Mouse (Mus musculus) forebrain, embryonic 11.5 days (tissue): ENCODE measurements around the gene Mettl27. TPM values are rescaled to one million over a fixed set of nuclear protein-coding genes. Genes with fewer than 3 reads are reported as not detected.

ENCODE experiments used
- ATAC-seq: fragments of 200-750 bp; cut with Nextera tagmentation; replicated peaks from 2 replicates; pipeline ENCODE4 v1.8.0; 2017; ENCODE audit warnings: moderate TSS enrichment; ENCODE audit not compliant: low FRiP score
- DNase-seq: peaks from one replicate; pipeline ENCODE4 v3.0.0-alpha.2; 2017; ENCODE audit warnings: low spot score
- H3K27ac ChIP-seq: fragments of 300-500 bp; sonication (generic); 2 replicates; pipeline ENCODE4 v1.5.1; 2014; ENCODE audit warnings: low read depth, low read length
- H3K27me3 ChIP-seq: fragments of 300-500 bp; sonication (generic); 2 replicates; pipeline ENCODE4 v1.6.1; 2014; ENCODE audit warnings: mild to moderate bottlenecking, low read length, mixed read lengths; ENCODE audit not compliant: control insufficient read depth, insufficient read depth
- H3K36me3 ChIP-seq: fragments of 300-500 bp; sonication (generic); 2 replicates; pipeline ENCODE4 v1.6.1; 2014; ENCODE audit warnings: mild to moderate bottlenecking, low read length, moderate library complexity, mixed read lengths; ENCODE audit not compliant: control insufficient read depth, insufficient read depth
- H3K4me1 ChIP-seq: fragments of 300-500 bp; sonication (generic); replicated peaks from 2 replicates; pipeline ENCODE4 v1.6.1; 2014; ENCODE audit warnings: low read length, mixed read lengths; ENCODE audit not compliant: control insufficient read depth, insufficient read depth
- H3K4me2 ChIP-seq: fragments of 300-500 bp; sonication (generic); 2 replicates; pipeline ENCODE4 v1.6.1; 2014; ENCODE audit warnings: low read depth, mild to moderate bottlenecking, low read length, moderate library complexity, mixed read lengths; ENCODE audit not compliant: severe bottlenecking
- H3K4me3 ChIP-seq: fragments of 300-500 bp; sonication (generic); 2 replicates; pipeline ENCODE4 v1.5.1; 2014; ENCODE audit warnings: low read depth, low read length
- H3K9ac ChIP-seq: fragments of 300-500 bp; sonication (generic); 2 replicates; pipeline ENCODE4 v1.6.1; 2014; ENCODE audit warnings: low read length
- H3K9me3 ChIP-seq: fragments of 300-500 bp; sonication (generic); 2 replicates; pipeline ENCODE4 v1.6.1; 2016; ENCODE audit warnings: low read length, mixed read lengths; ENCODE audit not compliant: control insufficient read depth
- WGBS: fragments of 180-500 bp; shearing (Covaris S2); extraction: QIAGEN DNeasy Blood & Tissue Kit; methylation state at CpG from one replicate; pipeline ENCODE4 v1.1.7; 2014; 5-methylcytosine and 5-hydroxymethylcytosine counted together
- polyA plus RNA-seq: library from polyadenylated mRNA; unstranded; fragments of >200 nt; fragmentation: Nextera tagmentation; extraction: Ambion mirVana; gene quantifications from 2 replicates; pipeline ENCODE4 v1.2.1, GENCODE M21; 2014

Mettl27 gene
- polyA plus RNA-seq, 1 experiment from 2014 or later: 7.3 TPM

GRCm38 (mm10) chr5:134942740-134943139 lies 10.6 kb downstream of the Mettl27 start:
- Histone ChIP-seq H3K27ac (no peak overlapping the region), H3K4me2 (no peak overlapping the region), H3K36me3 (no peaks in the 10 kb centered on the region), H3K4me1 (peaks cover 2% of the 10 kb centered on the region; the same call in 1 of the 2 replicates), H3K9me3 (no peaks in the 10 kb centered on the region), H3K27me3 (peaks cover 26% of the 10 kb centered on the region), H3K4me3 (no peak overlapping the region), H3K9ac (no peak overlapping the region)
- ATAC-seq (no peak), DNase-seq (no peak)
- WGBS: 78% methylated on average over 2 of the region's 2 CpGs

- no peak overlapping the region for H3K9ac ChIP-seq
- H3K27ac ChIP-seq: no peak overlapping the region
- no peak overlapping the region for H3K4me3 ChIP-seq
- DNase-seq: no peak
- no peaks in the 10 kb centered on the region for H3K9me3 ChIP-seq
- H3K27me3 ChIP-seq: peaks cover 26% of the 10 kb centered on the region
- WGBS: 80% methylated on average over 5 of the region's 5 CpGs
- no peaks in the 10 kb centered on the region for H3K36me3 ChIP-seq
- no peak for ATAC-seq
- no peak overlapping the region for H3K4me2 ChIP-seq
- H3K4me1 ChIP-seq: peaks cover 2% of the 10 kb centered on the region; the same call in 1 of the 2 replicates
Measured at GRCm38 (mm10) chr5:134944179-134944578, 12.0 kb downstream of the Mettl27 start.

GRCm38 (mm10) chr5:134945266-134945959 lies 13.2 kb downstream of the Mettl27 start:
- H3K4me3 ChIP-seq: no peak overlapping the region
- H3K9me3 ChIP-seq: no peaks in the 10 kb centered on the region
- DNase-seq (no peak), ATAC-seq (no peak)
- no peak overlapping the region for H3K4me2 ChIP-seq
- H3K27ac ChIP-seq: no peak overlapping the region
- H3K4me1 ChIP-seq: peaks cover 2% of the 10 kb centered on the region; the same call in 1 of the 2 replicates
- H3K9ac ChIP-seq: no peak overlapping the region
- peaks cover 26% of the 10 kb centered on the region for H3K27me3 ChIP-seq
- H3K36me3 ChIP-seq: no peaks in the 10 kb centered on the region
- WGBS: 49% methylated on average over 17 of the region's 19 CpGs

GRCm38 (mm10) chr5:134946063-134946856 lies 14.1 kb downstream of the Mettl27 start:
- peak; percentile 53 for DNase-seq
- H3K9ac ChIP-seq: no peak overlapping the region
- H3K4me3 ChIP-seq: no peak overlapping the region
- 15% methylated on average over 43 of the region's 43 CpGs for WGBS
- peaks cover 2% of the 10 kb centered on the region; the same call in 1 of the 2 replicates for H3K4me1 ChIP-seq
- no peak overlapping the region for H3K27ac ChIP-seq
- H3K9me3 ChIP-seq: no peaks in the 10 kb centered on the region
- no peaks in the 10 kb centered on the region for H3K36me3 ChIP-seq
- H3K27me3 ChIP-seq: peaks cover 26% of the 10 kb centered on the region
- no peak for ATAC-seq
- H3K4me2 ChIP-seq: no peak overlapping the region

- whole genome bisulfite sequencing: 8% methylated on average over 11 of the region's 11 CpGs
- no peak within 1 kb of the TSS for H3K27ac ChIP-seq
Measured at GRCm38 (mm10) chr5:134946857-134947255, 14.7 kb downstream of the Mettl27 start, which contains the start of gene Cldn4. TSS of gene Cldn4 (minus strand) at chr5:134946934.

GRCm38 (mm10) chr5:134947420-134948084 lies 15.4 kb downstream of the Mettl27 start:
- Histone ChIP-seq H3K4me1 (peaks cover 2% of the 10 kb centered on the region; the same call in 1 of the 2 replicates), H3K4me2 (no peak overlapping the region), H3K27ac (no peak overlapping the region), H3K9me3 (no peaks in the 10 kb centered on the region), H3K9ac (no peak overlapping the region), H3K27me3 (peaks cover 26% of the 10 kb centered on the region), H3K4me3 (no peak overlapping the region), H3K36me3 (no peaks in the 10 kb centered on the region)
- WGBS: 76% methylated on average over 5 of the region's 5 CpGs
- no peak for ATAC-seq
- DNase-seq: no peak

More at GRCm38 (mm10) chr5:134946857-134947255, 14.7 kb downstream of the Mettl27 start, which contains the start of gene Cldn4:
- H3K4me3 ChIP-seq: no peak within 1 kb of the TSS
- ATAC-seq: no peak
- no peak within 1 kb of the TSS for H3K9ac ChIP-seq
- no peaks in the 10 kb centered on the region for H3K9me3 ChIP-seq
- peaks cover 2% of the 10 kb centered on the region; the same call in 1 of the 2 replicates for H3K4me1 ChIP-seq
- no peak within 1 kb of the TSS for H3K4me2 ChIP-seq
- H3K36me3 ChIP-seq: no peaks in the 10 kb centered on the region
- no peak for DNase-seq
- H3K27me3 ChIP-seq: peaks cover 26% of the 10 kb centered on the region

- H3K4me3 ChIP-seq: no peak overlapping the region
- no peak overlapping the region for H3K4me2 ChIP-seq
- peaks cover 26% of the 10 kb centered on the region for H3K27me3 ChIP-seq
- H3K27ac ChIP-seq: no peak overlapping the region
- peaks cover 2% of the 10 kb centered on the region; the same call in 1 of the 2 replicates for H3K4me1 ChIP-seq
- no peaks in the 10 kb centered on the region for H3K9me3 ChIP-seq
- ATAC-seq: no peak
- no peaks in the 10 kb centered on the region for H3K36me3 ChIP-seq
- no peak for DNase-seq
- H3K9ac ChIP-seq: no peak overlapping the region
- WGBS: 80% methylated on average over 4 of the region's 4 CpGs
Measured at GRCm38 (mm10) chr5:134948085-134948439, 15.9 kb downstream of the Mettl27 start.

GRCm38 (mm10) chr5:134951053-134951884 lies 19.1 kb downstream of the Mettl27 start:
- ATAC-seq: no peak
- H3K9me3 ChIP-seq: no peaks in the 10 kb centered on the region
- H3K27me3 ChIP-seq: peaks cover 12% of the 10 kb centered on the region
- H3K36me3 ChIP-seq: no peaks in the 10 kb centered on the region
- no peak overlapping the region for H3K9ac ChIP-seq
- H3K27ac ChIP-seq: no peak overlapping the region
- no peak overlapping the region for H3K4me3 ChIP-seq
- WGBS: 50% methylated on average over 19 of the region's 19 CpGs
- H3K4me2 ChIP-seq: no peak overlapping the region
- DNase-seq: no peak
- H3K4me1 ChIP-seq: peaks cover 2% of the 10 kb centered on the region; the same call in 1 of the 2 replicates
